Mouse (Mus musculus): ENCODE measurements at regions not wholly inside any gene's neighbourhood (a gene's known extent, or its start where the extent isn't known, plus 50 kb on each side); places are given as distances from the start of the nearest gene placed in this dataset.
A peak's percentile ranks its signal among the peaks of the same experiment; 100 is the strongest.

DNA sequence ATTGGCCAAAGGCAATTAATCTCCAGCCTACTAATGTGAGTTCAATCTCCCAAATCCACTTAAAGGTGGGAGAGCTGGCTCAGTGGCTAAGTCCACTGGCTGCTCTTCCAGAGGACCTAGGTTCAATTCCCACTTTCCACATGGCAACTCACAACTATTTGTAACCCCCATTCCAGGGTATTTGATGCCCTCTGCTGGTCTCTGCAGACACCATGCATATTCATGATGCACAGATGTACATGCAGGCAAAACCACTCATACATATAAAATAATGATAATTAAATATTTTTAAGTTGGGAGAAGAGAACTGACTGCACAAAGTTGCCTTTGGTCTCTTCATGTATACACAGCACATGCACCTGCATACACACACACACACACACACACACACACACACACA, 60.4 kb upstream of the Zdhhc13 start:
- ATAC-seq (no peak), DNase-seq (ENCODE audit: low read depth, low spot score) (no peak)
- ChIA-PET POLR2A (no interaction called here), CTCF (no interaction called here)
- H3K27me3 ChIP-seq, result peaks cover 9% of the 10 kb centered on the region
- in situ Hi-C loops (cut with MboI; ENCODE audit: low pct_unique_long_range_greater_than_20kb), result no loop called here
- peak; percentile 20 for TF ChIP-seq CTCF (IDR thresholded peaks at IDR 0.05)

Measured in Patski (cell line).